Mouse (Mus musculus) lung, postnatal 0 days (tissue): ENCODE measurements around the gene Srcin1. TPM values are rescaled to one million over a fixed set of nuclear protein-coding genes. Genes with fewer than 3 reads are reported as not detected.

Experiments
- ATAC-seq: fragments of 200-750 bp; cut with Nextera tagmentation; 2 replicates; pipeline ENCODE4 v1.8.0; 2017; ENCODE audit warnings: moderate library complexity
- DNase-seq: peaks from one replicate; pipeline ENCODE4 v3.0.0-alpha.2; 2016; ENCODE audit warnings: low spot score
- H3K27ac ChIP-seq: fragments of 300-500 bp; sonication (generic); 2 replicates; pipeline ENCODE4 v1.5.1; 2014; ENCODE audit warnings: antibody characterized with exemption, mild to moderate bottlenecking, low read length, mixed read lengths
- H3K27me3 ChIP-seq: fragments of 300-500 bp; sonication (generic); replicated peaks from 2 replicates; pipeline ENCODE4 v1.6.1; 2014; ENCODE audit warnings: low read length, mixed read lengths; ENCODE audit not compliant: insufficient read depth
- H3K36me3 ChIP-seq: fragments of 300-500 bp; sonication (generic); 2 replicates; pipeline ENCODE4 v1.6.1; 2014; ENCODE audit warnings: low read length, mixed read lengths; ENCODE audit not compliant: insufficient read depth
- H3K4me1 ChIP-seq: fragments of 300-500 bp; sonication (generic); 2 replicates; pipeline ENCODE4 v1.6.1; 2014; ENCODE audit warnings: antibody characterized with exemption, low read depth, low read length, mixed read lengths; ENCODE audit not compliant: insufficient read depth
- H3K4me2 ChIP-seq: fragments of 300-500 bp; sonication (generic); replicated peaks from 2 replicates; pipeline ENCODE4 v1.6.1; 2014; ENCODE audit warnings: low read depth, mild to moderate bottlenecking, low read length, moderate library complexity, mixed read lengths
- H3K4me3 ChIP-seq: fragments of 300-500 bp; sonication (generic); 2 replicates; pipeline ENCODE4 v1.5.1; 2014; ENCODE audit warnings: low read depth, low read length
- H3K9ac ChIP-seq: fragments of 300-500 bp; sonication (generic); replicated peaks from 2 replicates; pipeline ENCODE4 v1.6.1; 2014; ENCODE audit warnings: low read depth, mild to moderate bottlenecking
- H3K9me3 ChIP-seq: fragments of 300-500 bp; sonication (generic); 2 replicates; pipeline ENCODE4 v1.6.1; 2016; ENCODE audit warnings: low read length, mixed read lengths
- CTCF ChIP-seq: IDR thresholded peaks from 2 replicates; pipeline ENCODE4 v1.5.1; 2016; ENCODE audit warnings: antibody characterized with exemption, mild to moderate bottlenecking
- EP300 ChIP-seq: IDR thresholded peaks from 2 replicates; pipeline ENCODE4 v1.6.1; 2016; ENCODE audit warnings: antibody characterized with exemption, mild to moderate bottlenecking, control low read depth
- WGBS: fragments of 180-500 bp; shearing (Covaris S2); extraction: QIAGEN DNeasy Blood & Tissue Kit; methylation state at CpG from one replicate; pipeline ENCODE4 v1.1.7; 2014; 5-methylcytosine and 5-hydroxymethylcytosine counted together
- polyA plus RNA-seq: library from polyadenylated mRNA; unstranded; fragments of >200 nt; fragmentation: Nextera tagmentation; extraction: Ambion mirVana; gene quantifications from 2 replicates; pipeline ENCODE4 v1.2.1, GENCODE M21; 2015

Gene Srcin1
- polyA plus RNA-seq, 1 experiment from 2014 or later, result 0.36 TPM

DNA sequence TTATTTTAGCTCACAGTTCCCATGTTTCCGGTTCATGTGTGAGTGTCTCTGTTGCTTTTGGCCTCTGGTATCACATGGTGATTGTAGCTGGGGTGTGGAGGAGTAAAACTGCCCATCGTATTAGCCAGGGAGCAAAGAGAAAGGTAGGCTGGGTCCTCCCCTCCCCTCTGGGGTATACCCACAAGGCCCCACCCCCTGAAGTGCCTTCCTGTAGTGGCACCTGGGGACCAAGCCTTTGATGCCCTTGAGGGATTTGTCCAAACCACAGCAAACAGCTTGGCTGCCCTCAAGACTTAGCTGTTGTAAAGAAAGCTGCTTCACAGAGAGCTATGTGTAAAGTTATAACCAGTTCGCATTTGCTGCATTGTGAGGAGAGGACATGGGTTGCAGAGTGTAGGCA is 88.3 kb downstream of the Srcin1 start:
- H3K9me3 ChIP-seq, result no peaks in the 10 kb centered on the region
- no peak for TF ChIP-seq CTCF
- TF ChIP-seq EP300, result no peak
- ATAC-seq (no peak), DNase-seq (no peak)
- no peak overlapping the region for H3K4me3 ChIP-seq
- no peak overlapping the region for H3K4me2 ChIP-seq
- H3K27ac ChIP-seq, result no peak overlapping the region
- no peak overlapping the region for H3K9ac ChIP-seq
- no peaks in the 10 kb centered on the region for H3K4me1 ChIP-seq
- 58% methylated on average over 3 of the region's 3 CpGs for WGBS
- H3K27me3 ChIP-seq, result no peaks in the 10 kb centered on the region
- H3K36me3 ChIP-seq, result peaks cover 28% of the 10 kb centered on the region

DNA sequence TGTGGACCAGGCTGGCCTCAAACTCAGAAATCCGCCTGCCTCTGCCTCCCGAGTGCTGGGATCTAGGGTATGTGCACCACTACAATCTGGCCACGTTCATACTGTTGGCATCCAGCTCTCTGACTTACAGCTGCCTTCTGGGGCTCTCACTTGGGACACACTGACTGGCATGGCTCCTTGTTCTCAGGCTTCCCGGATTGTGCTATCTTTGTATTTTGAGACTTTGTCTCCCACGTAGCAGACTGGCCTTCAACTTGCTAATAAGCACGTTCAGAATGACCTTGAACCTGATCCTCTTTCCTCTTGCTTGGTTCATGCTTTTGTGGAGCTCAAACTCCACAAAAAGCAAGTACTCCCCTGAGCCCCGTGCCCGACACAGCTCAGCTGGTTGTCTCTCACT is 90.3 kb downstream of the Srcin1 start:
- no peak overlapping the region for H3K27ac ChIP-seq
- H3K9ac ChIP-seq, result no peak overlapping the region
- TF ChIP-seq EP300, result no peak
- TF ChIP-seq CTCF, result no peak
- no peaks in the 10 kb centered on the region for H3K9me3 ChIP-seq
- no peaks in the 10 kb centered on the region for H3K27me3 ChIP-seq
- no peak overlapping the region for H3K4me3 ChIP-seq
- H3K36me3 ChIP-seq, result peaks cover 18% of the 10 kb centered on the region
- ATAC-seq (no peak), DNase-seq (no peak)
- WGBS, result 83% methylated on average over 8 of the region's 8 CpGs
- no peaks in the 10 kb centered on the region for H3K4me1 ChIP-seq
- no peak overlapping the region for H3K4me2 ChIP-seq

GRCm38 (mm10) chr11:97479824-97480223 is 96.2 kb downstream of the Srcin1 start:
- no peak for DNase-seq
- no peak overlapping the region for H3K27ac ChIP-seq
- WGBS, result 77% methylated on average over 8 of the region's 8 CpGs

GRCm38 (mm10) chr11:97479085-97479484 is 96.9 kb downstream of the Srcin1 start:
- 82% methylated on average over 10 of the region's 10 CpGs for WGBS
- ATAC-seq (no peak), DNase-seq (no peak)
- Histone ChIP-seq H3K9ac (no peak overlapping the region), H3K27ac (no peak overlapping the region), H3K27me3 (no peaks in the 10 kb centered on the region), H3K36me3 (peaks cover 22% of the 10 kb centered on the region; the same call in 1 of the 2 replicates), H3K4me1 (no peaks in the 10 kb centered on the region), H3K9me3 (no peaks in the 10 kb centered on the region), H3K4me2 (no peak overlapping the region), H3K4me3 (no peak overlapping the region)
- TF ChIP-seq EP300 (no peak), CTCF (no peak)

More at GRCm38 (mm10) chr11:97479824-97480223, 96.2 kb downstream of the Srcin1 start:
- no peak for TF ChIP-seq CTCF
- no peak for TF ChIP-seq EP300
- Histone ChIP-seq H3K4me1 (no peaks in the 10 kb centered on the region), H3K27me3 (no peaks in the 10 kb centered on the region), H3K9me3 (no peaks in the 10 kb centered on the region), H3K4me2 (no peak overlapping the region), H3K4me3 (no peak overlapping the region), H3K36me3 (peaks cover 26% of the 10 kb centered on the region), H3K9ac (no peak overlapping the region)
- no peak for ATAC-seq

DNA sequence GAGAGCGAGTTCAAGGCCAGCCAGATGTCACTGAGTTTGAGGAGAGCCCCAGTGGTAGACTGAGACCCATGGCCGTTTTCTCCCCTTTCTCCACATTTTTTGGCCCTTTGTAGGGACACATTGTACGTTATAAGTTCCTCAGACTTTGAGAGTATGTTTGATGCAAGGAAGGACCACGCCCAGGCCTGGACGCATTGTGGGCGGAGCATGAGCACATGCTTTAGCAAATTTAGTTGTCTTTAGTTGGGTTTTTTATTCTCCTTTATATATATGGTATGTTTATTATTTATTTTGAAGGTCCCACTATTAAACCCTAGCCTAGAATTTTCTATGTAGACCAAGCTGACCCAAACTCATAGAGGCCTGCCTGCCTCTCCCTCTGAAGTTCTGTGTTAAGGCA is 97.6 kb downstream of the Srcin1 start:
- no peak overlapping the region for H3K27ac ChIP-seq
- no peak for ATAC-seq

GRCm38 (mm10) chr11:97477431-97477830 is 98.6 kb downstream of the Srcin1 start:
- no peaks in the 10 kb centered on the region for H3K9me3 ChIP-seq
- no peak for ATAC-seq

More for the DNA sequence above, 97.6 kb downstream of the Srcin1 start:
- no peak for DNase-seq
- TF ChIP-seq EP300 (no peak), CTCF (no peak)
- Histone ChIP-seq H3K9ac (no peak overlapping the region), H3K27me3 (no peaks in the 10 kb centered on the region), H3K9me3 (no peaks in the 10 kb centered on the region), H3K4me1 (no peaks in the 10 kb centered on the region), H3K36me3 (peaks cover 22% of the 10 kb centered on the region; the same call in 1 of the 2 replicates), H3K4me3 (no peak overlapping the region), H3K4me2 (no peak overlapping the region)
- WGBS, result 82% methylated on average over 6 of the region's 6 CpGs

More at GRCm38 (mm10) chr11:97477431-97477830, 98.6 kb downstream of the Srcin1 start:
- H3K27me3 ChIP-seq, result no peaks in the 10 kb centered on the region
- H3K36me3 ChIP-seq, result peaks cover 22% of the 10 kb centered on the region; the same call in 1 of the 2 replicates
- no peak overlapping the region for H3K27ac ChIP-seq
- no peak overlapping the region for H3K9ac ChIP-seq
- no peak overlapping the region for H3K4me3 ChIP-seq
- 69% methylated on average over 7 of the region's 7 CpGs for WGBS
- no peak for DNase-seq
- no peaks in the 10 kb centered on the region for H3K4me1 ChIP-seq
- no peak overlapping the region for H3K4me2 ChIP-seq
- TF ChIP-seq CTCF, result no peak
- no peak for TF ChIP-seq EP300
